Mouse (Mus musculus): ENCODE measurements around the gene Mroh2a. TPM values are rescaled to one million over a fixed set of nuclear protein-coding genes. Genes with fewer than 3 reads are reported as not detected.

Mroh2a gene
- polyA plus RNA-seq, 1 experiment from 2014 or later, result 0.88 TPM

DNA sequence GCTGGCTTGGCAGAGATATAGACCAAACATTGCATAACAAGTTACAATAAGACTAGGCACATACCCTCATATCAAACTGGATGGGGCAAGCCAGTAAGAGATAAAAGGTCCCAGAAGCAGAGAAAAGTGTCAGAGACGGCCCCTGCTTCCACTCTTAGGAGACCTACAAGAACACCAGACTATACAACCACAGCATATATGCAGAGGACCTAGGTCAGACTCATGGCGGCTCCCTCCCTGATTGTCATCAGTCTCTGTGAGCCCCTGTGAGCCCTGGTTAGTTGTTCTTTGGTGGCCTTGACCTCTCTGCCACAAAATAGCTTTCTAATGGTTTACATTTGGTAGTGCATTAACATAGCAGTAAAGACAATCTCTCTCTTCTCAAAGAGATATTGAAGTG, 82.2 kb downstream of the Mroh2a start:
- H3K27ac ChIP-seq (ENCODE audit: low read length), result no peak overlapping the region
- H3K9ac ChIP-seq (ENCODE audit: low read depth, low read length), result no peak overlapping the region
- H3K4me2 ChIP-seq (ENCODE audit: low read depth, low read length), result no peak overlapping the region
- H3K9me3 ChIP-seq (ENCODE audit: control insufficient read depth, low read length), result peaks cover 10% of the 10 kb centered on the region; the same call in 1 of the 2 replicates
- H3K4me1 ChIP-seq (ENCODE audit: control insufficient read depth, insufficient read depth, low read length), result no peaks in the 10 kb centered on the region
- no peak overlapping the region for H3K4me3 ChIP-seq (ENCODE audit: low read length)
- H3K27me3 ChIP-seq (replicated peaks; ENCODE audit: control insufficient read depth, insufficient read depth, low read length), result no peaks in the 10 kb centered on the region
- WGBS, result 46% methylated on average over 2 of the region's 2 CpGs
- ATAC-seq, result 0 out of 2 replicates have a peak, but pooled peaks have one; percentile 19
- H3K36me3 ChIP-seq (ENCODE audit: control insufficient read depth, insufficient read depth, low read length), result no peaks in the 10 kb centered on the region

DNA sequence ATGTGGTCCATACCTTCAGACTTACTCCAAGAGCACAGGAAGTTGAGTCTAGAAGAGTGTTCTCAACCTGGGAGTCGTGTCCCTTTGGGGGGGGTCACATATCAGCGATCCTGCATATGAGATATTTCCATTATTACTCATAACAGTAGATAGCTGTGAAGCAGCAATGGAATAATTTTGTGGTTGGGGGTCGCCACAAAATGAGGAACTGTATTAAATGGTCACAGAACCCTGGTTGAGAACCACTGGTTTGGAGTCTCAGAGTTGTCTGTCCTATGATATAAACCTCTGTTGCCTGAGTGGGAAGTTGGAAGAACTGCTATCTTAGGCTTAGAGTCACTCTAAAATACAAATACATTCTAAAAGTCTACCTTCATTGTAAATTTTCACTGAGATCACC, 83.1 kb downstream of the Mroh2a start:
- no peaks in the 10 kb centered on the region for H3K4me1 ChIP-seq (ENCODE audit: control insufficient read depth, insufficient read depth, low read length)
- no peak for ATAC-seq
- H3K9ac ChIP-seq (ENCODE audit: low read depth, low read length), result no peak overlapping the region
- H3K4me2 ChIP-seq (ENCODE audit: low read depth, low read length), result no peak overlapping the region
- H3K27me3 ChIP-seq (replicated peaks; ENCODE audit: control insufficient read depth, insufficient read depth, low read length), result no peaks in the 10 kb centered on the region
- no peaks in the 10 kb centered on the region for H3K36me3 ChIP-seq (ENCODE audit: control insufficient read depth, insufficient read depth, low read length)
- H3K9me3 ChIP-seq (ENCODE audit: control insufficient read depth, low read length), result peaks cover 6% of the 10 kb centered on the region; the same call in 1 of the 2 replicates
- H3K4me3 ChIP-seq (ENCODE audit: low read length), result no peak overlapping the region
- H3K27ac ChIP-seq (ENCODE audit: low read length), result no peak overlapping the region
- WGBS, result 49% methylated on average over 3 of the region's 3 CpGs

- Histone ChIP-seq H3K36me3 (ENCODE audit: control insufficient read depth, insufficient read depth, low read length) (no peaks in the 10 kb centered on the region), H3K4me3 (ENCODE audit: low read length) (no peak overlapping the region), H3K9me3 (ENCODE audit: control insufficient read depth, low read length) (peaks cover 6% of the 10 kb centered on the region; the same call in 1 of the 2 replicates), H3K27me3 (replicated peaks; ENCODE audit: control insufficient read depth, insufficient read depth, low read length) (no peaks in the 10 kb centered on the region), H3K9ac (ENCODE audit: low read depth, low read length) (no peak overlapping the region), H3K4me2 (ENCODE audit: low read depth, low read length) (no peak overlapping the region), H3K27ac (ENCODE audit: low read length) (no peak overlapping the region), H3K4me1 (ENCODE audit: control insufficient read depth, insufficient read depth, low read length) (no peaks in the 10 kb centered on the region)
- WGBS, result 66% methylated on average over 3 of the region's 3 CpGs
- no peak for ATAC-seq
Measured at GRCm38 (mm10) chr1:88310349-88310748, 83.6 kb downstream of the Mroh2a start.

Other genes with a start within 250 kb of the Mroh2a start
- gene Usp40, start 218.4 kb upstream of the Mroh2a start, polyA plus RNA-seq (2015; fragmentation: Nextera tagmentation; extraction: Ambion mirVana), result 27.4 and 28.4 TPM in 2 replicates
- gene Ugt1a10, start 171.6 kb upstream of the Mroh2a start, polyA plus RNA-seq (2015; fragmentation: Nextera tagmentation; extraction: Ambion mirVana), result not detected in 2 replicates
- gene Ugt1a9, start 156.2 kb upstream of the Mroh2a start, polyA plus RNA-seq (2015; fragmentation: Nextera tagmentation; extraction: Ambion mirVana), result 17.8 and 23.5 TPM in 2 replicates
- gene Ugt1a8, start 139.2 kb upstream of the Mroh2a start, polyA plus RNA-seq (2015; fragmentation: Nextera tagmentation; extraction: Ambion mirVana), result not detected in 2 replicates
- gene Ugt1a7c, start 131.9 kb upstream of the Mroh2a start, polyA plus RNA-seq (2015; fragmentation: Nextera tagmentation; extraction: Ambion mirVana), result 82.7 and 89.2 TPM in 2 replicates
- gene Ugt1a6b, start 123.7 kb upstream of the Mroh2a start, polyA plus RNA-seq (2015; fragmentation: Nextera tagmentation; extraction: Ambion mirVana), result 0.36 and 0.49 TPM in 2 replicates
- gene Ugt1a6a, start 92.2 kb upstream of the Mroh2a start, polyA plus RNA-seq (2015; fragmentation: Nextera tagmentation; extraction: Ambion mirVana), result 9.0 and 11.0 TPM in 2 replicates
- gene Ugt1a5, start 61.0 kb upstream of the Mroh2a start, polyA plus RNA-seq (2015; fragmentation: Nextera tagmentation; extraction: Ambion mirVana), result not detected in 2 replicates
- 0.37 TPM in 1 of 2 replicates, not detected in the other for gene Ugt1a2, start 26.4 kb upstream of the Mroh2a start, polyA plus RNA-seq (2015; fragmentation: Nextera tagmentation; extraction: Ambion mirVana)
- gene Dnajb3, start 21.2 kb upstream of the Mroh2a start, polyA plus RNA-seq (2015; fragmentation: Nextera tagmentation; extraction: Ambion mirVana), result 5.7 and 8.0 TPM in 2 replicates
- 55.9 and 79.1 TPM in 2 replicates for gene Ugt1a1, start 15.0 kb upstream of the Mroh2a start, polyA plus RNA-seq (2015; fragmentation: Nextera tagmentation; extraction: Ambion mirVana)
- 135 and 141 TPM in 2 replicates for gene Hjurp, start 50.6 kb downstream of the Mroh2a start, polyA plus RNA-seq (2015; fragmentation: Nextera tagmentation; extraction: Ambion mirVana)
- not detected in 2 replicates for gene Trpm8, start 50.7 kb downstream of the Mroh2a start, polyA plus RNA-seq (2015; fragmentation: Nextera tagmentation; extraction: Ambion mirVana)
- gene Spp2, start 180.0 kb downstream of the Mroh2a start, polyA plus RNA-seq (2015; fragmentation: Nextera tagmentation; extraction: Ambion mirVana), result 18.2 and 19.7 TPM in 2 replicates

Data from intestine, embryonic 16.5 days (tissue).